Mouse (Mus musculus): Measurements from ENCODE around the gene Rbm48.

DNA sequence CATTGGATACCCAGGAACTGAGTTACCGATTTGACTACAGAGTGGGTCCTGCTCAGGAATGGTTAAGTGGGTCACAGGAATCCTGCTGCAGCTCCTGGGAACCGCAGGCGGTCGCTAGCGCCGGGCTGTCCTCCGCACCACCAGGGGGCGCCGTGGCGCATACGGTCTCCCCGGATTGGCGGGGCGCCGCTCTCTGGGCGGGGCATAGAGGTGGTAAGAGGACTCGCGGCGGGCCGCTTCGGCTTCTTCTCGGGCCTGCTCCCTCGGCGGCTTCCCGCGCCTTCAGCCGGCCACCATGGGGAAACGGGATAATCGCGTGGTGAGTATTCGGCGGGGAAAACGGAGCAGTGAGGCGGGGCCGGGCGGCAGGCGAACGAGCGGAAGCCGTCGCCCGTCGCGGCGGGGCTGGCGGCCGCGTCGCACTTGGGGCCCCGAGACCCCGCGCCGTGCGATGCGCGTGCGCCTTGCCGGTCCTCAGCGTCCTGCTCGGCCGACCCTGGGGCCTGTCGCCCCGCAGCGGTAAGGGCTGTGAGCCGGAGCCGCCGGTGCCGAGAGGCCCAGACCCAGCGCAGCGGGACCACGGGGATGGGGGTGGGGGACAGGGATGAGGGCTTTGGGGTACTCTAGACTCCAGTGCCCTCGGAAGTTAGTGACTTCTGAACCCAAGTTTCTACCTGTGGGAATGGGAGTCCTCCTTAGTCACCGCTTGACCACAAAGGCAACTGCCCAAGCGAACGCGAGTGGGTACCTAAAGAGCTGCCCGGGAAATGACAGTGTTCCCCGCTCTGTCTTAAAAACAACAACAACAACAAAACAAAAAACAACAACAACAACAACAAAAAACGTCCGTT lies 52.5 kb downstream of the Rbm48 start, which contains the start of gene Fam133b:
- 0 out of 2 replicates have a peak, but pooled peaks have one; percentile 18 for TF ChIP-seq EP300 (IDR thresholded peaks at IDR 0.05; ENCODE audit: low read depth)
- TF ChIP-seq CTCF (IDR thresholded peaks at IDR 0.05; ENCODE audit: low read depth): peak; percentile 97

Measured in liver, embryonic 14.5 days (tissue).